ENCODE assay signal across 23 mouse cellular contexts in genomic region chr6:73228881-73229280, GRCm38 (mm10). TPM values are rescaled to one million over a fixed set of nuclear protein-coding genes. Genes with fewer than 3 reads are reported as not detected.
A peak's percentile ranks its signal among the peaks of the same experiment; 100 is the strongest.
DNase-seq lines count a peak whose midpoint lies in the region; ATAC-seq and TF ChIP-seq lines count a peak whose summit lies in the region.
"Had no signal": no experiment of that assay in that cellular context is flagged by ENCODE, and none has a peak within 500 bp of the region (broad histone marks: within the 10 kb centered on the region; RNA-seq: fewer than 3 reads in every experiment).

No protein-coding gene starts in this region.

- no peak for TF ChIP-seq POLR2A in limb, embryonic 14.5 days (IDR thresholded peaks at IDR 0.05; ENCODE audit: borderline replicate concordance, extremely low read depth, insufficient read depth, insufficient read length)

- no peak for DNase-seq in gastrocnemius, adult 2 months
- no peak for DNase-seq in gastrocnemius, adult 8-10 months (ENCODE audit: low spot score in 2 of 2)
- DNase-seq in ES-CJ7 (ENCODE audit: low read depth, low spot score), result peak; percentile 33
- DNase-seq in embryonic facial prominence, embryonic 14.5 days (ENCODE audit: low spot score), result no peak
- DNase-seq in limb, embryonic 14.5 days (ENCODE audit: low spot score), result no peak
- no peak for DNase-seq in cerebellum, postnatal 14 days
- no peak for DNase-seq in thymus, postnatal 0 days (ENCODE audit: low spot score)
- DNase-seq: cerebellum, adult 18-20 months; heart, postnatal 36 days; kidney, adult 11 months; right cerebral cortex, postnatal 14 days; thymus, postnatal 14 days had no signal

- peak overlapping the region; percentile 53 for H3K27ac ChIP-seq in gastrocnemius, adult 2 months
- peak overlapping the region; percentile 72 for H3K27ac ChIP-seq in embryonic facial prominence, embryonic 14.5 days (replicated peaks; ENCODE audit: low read depth, low read length)
- H3K27ac ChIP-seq in limb, embryonic 14.5 days (replicated peaks; ENCODE audit: low read depth, low read length), result peak overlapping the region; percentile 70; the same call in 1 of the 2 replicates
- H3K27ac ChIP-seq: forebrain, embryonic 15.5 days; hindbrain, embryonic 15.5 days; layer of hippocampus, adult 2 months; liver, embryonic 12.5 days; neural tube, embryonic 13.5 days; stomach, embryonic 15.5 days had no signal

- peaks cover 4% of the 10 kb centered on the region for H3K4me1 ChIP-seq in embryonic facial prominence, embryonic 14.5 days (ENCODE audit: control insufficient read depth, insufficient read depth, low read length)
- H3K4me1 ChIP-seq in limb, embryonic 14.5 days (ENCODE audit: control insufficient read depth, insufficient read depth, low read length), result no peaks in the 10 kb centered on the region
- H3K4me1 ChIP-seq: forebrain, embryonic 15.5 days; hindbrain, embryonic 15.5 days; neural tube, embryonic 13.5 days; stomach, embryonic 15.5 days had no signal

- ATAC-seq in embryonic facial prominence, embryonic 14.5 days (ENCODE audit: low read depth), result no peak
- ATAC-seq in limb, embryonic 14.5 days (ENCODE audit: low FRiP score, low read depth), result no peak
- ATAC-seq in inflammation-experienced regulatory T-cells, adult 6 months, result no peak
- ATAC-seq: activated CD4-positive, CD25-positive, alpha-beta regulatory T cell, adult 4 months; forebrain, embryonic 15.5 days; liver, embryonic 12.5 days had no signal

- WGBS in embryonic facial prominence, embryonic 14.5 days, result 48% methylated on average over 3 of the region's 3 CpGs
- 45% methylated on average over 3 of the region's 3 CpGs for WGBS in limb, embryonic 14.5 days

- no peaks in the 10 kb centered on the region for H3K9me3 ChIP-seq in embryonic facial prominence, embryonic 14.5 days (ENCODE audit: control insufficient read depth, low read length)
- no peaks in the 10 kb centered on the region for H3K9me3 ChIP-seq in limb, embryonic 14.5 days (ENCODE audit: control insufficient read depth, low read length)
- H3K9me3 ChIP-seq: forebrain, embryonic 15.5 days; hindbrain, embryonic 15.5 days; liver, embryonic 12.5 days; neural tube, embryonic 13.5 days; stomach, embryonic 15.5 days had no signal

- intact Hi-C loops in gastrocnemius, adult 2 months (cut with DNase I), result loop anchor here (2.0 to 5.0 kb wide), 2 partner anchors 77 to 288 kb away; no protein-coding TSS in a partner anchor

- no peaks in the 10 kb centered on the region for H3K27me3 ChIP-seq in embryonic facial prominence, embryonic 14.5 days (replicated peaks; ENCODE audit: control insufficient read depth, insufficient read depth, low read length)
- no peaks in the 10 kb centered on the region for H3K27me3 ChIP-seq in limb, embryonic 14.5 days (ENCODE audit: control insufficient read depth, insufficient read depth, low read length)
- H3K27me3 ChIP-seq: CH12.LX; forebrain, embryonic 15.5 days; hindbrain, embryonic 15.5 days; liver, embryonic 12.5 days; neural tube, embryonic 13.5 days; stomach, embryonic 15.5 days had no signal

- H3K4me2 ChIP-seq in embryonic facial prominence, embryonic 14.5 days (ENCODE audit: low read depth, low read length), result peak overlapping the region; percentile 5; the same call in 1 of the 2 replicates
- H3K4me2 ChIP-seq in limb, embryonic 14.5 days (replicated peaks; ENCODE audit: low read depth, low read length, severe bottlenecking), result no peak overlapping the region
- H3K4me2 ChIP-seq: forebrain, embryonic 15.5 days; hindbrain, embryonic 15.5 days; liver, embryonic 12.5 days; midbrain, embryonic 11.5 days; neural tube, embryonic 13.5 days; stomach, embryonic 15.5 days had no signal

- no peak overlapping the region for H3K9ac ChIP-seq in embryonic facial prominence, embryonic 14.5 days (ENCODE audit: low read depth, low read length)
- H3K9ac ChIP-seq in limb, embryonic 14.5 days (ENCODE audit: low read depth, low read length, severe bottlenecking), result no peak overlapping the region
- H3K9ac ChIP-seq: forebrain, embryonic 15.5 days; hindbrain, embryonic 15.5 days; liver, embryonic 12.5 days; neural tube, embryonic 13.5 days; stomach, embryonic 15.5 days had no signal

- no peak overlapping the region for H3K4me3 ChIP-seq in gastrocnemius, adult 2 months
- H3K4me3 ChIP-seq in embryonic facial prominence, embryonic 14.5 days (ENCODE audit: low read depth, low read length), result no peak overlapping the region
- H3K4me3 ChIP-seq in limb, embryonic 14.5 days (replicated peaks; ENCODE audit: low read length), result no peak overlapping the region
- H3K4me3 ChIP-seq: erythroblast, embryonic 14.5 days; forebrain, embryonic 15.5 days; hindbrain, embryonic 15.5 days; layer of hippocampus, adult 2 months; liver, embryonic 12.5 days; neural tube, embryonic 13.5 days; stomach, embryonic 15.5 days had no signal

- TF ChIP-seq CTCF in gastrocnemius, adult 2 months (IDR thresholded peaks at IDR 0.05), result no peak

- H3K36me3 ChIP-seq in embryonic facial prominence, embryonic 14.5 days (ENCODE audit: control insufficient read depth, insufficient read depth, low read length), result no peaks in the 10 kb centered on the region
- H3K36me3 ChIP-seq in limb, embryonic 14.5 days (ENCODE audit: control insufficient read depth, insufficient read depth, low read length), result no peaks in the 10 kb centered on the region
- H3K36me3 ChIP-seq: forebrain, embryonic 15.5 days; hindbrain, embryonic 15.5 days; liver, embryonic 12.5 days; neural tube, embryonic 13.5 days; stomach, embryonic 15.5 days had no signal

RNA-seq across cellular contexts. Expression of gene Dnah6, which starts 7.4 kb away (rescaled TPM):
- total RNA-seq in gastrocnemius, adult 2 months (2021), result under 1 TPM; 0.03 TPM
- under 1 TPM in 2 of 4 experiments, not detected in 2; 0.02 TPM for total RNA-seq in gastrocnemius, adult 8-10 months (2022)
- polyA plus RNA-seq in embryonic facial prominence, embryonic 14.5 days (2014; fragmentation: Nextera tagmentation; extraction: Ambion mirVana), result 0.07 and 0.42 TPM in 2 replicates
- polyA plus RNA-seq in limb, embryonic 14.5 days (2012; rRNA removed), result 0.03 and 0.04 TPM in 2 replicates
- 0.06 TPM in 2 replicates for polyA plus RNA-seq in limb, embryonic 14.5 days (2014; fragmentation: Nextera tagmentation; extraction: Ambion mirVana)
- polyA plus RNA-seq in inflammation-experienced regulatory T-cells, adult 6 months (2017; shearing (Covaris generic)), result under 1 TPM in 1 of 3 experiments, not detected in 2; 0.05 TPM
- polyA plus RNA-seq in thymus, postnatal 0 days (2015; fragmentation: Nextera tagmentation; extraction: Ambion mirVana), result 0.05 and 0.06 TPM in 2 replicates

RNA-seq across cellular contexts. Expression of gene Suclg1, which starts 19.3 kb away (rescaled TPM):
- 100 to 1,000 TPM; 284 to 376 TPM for total RNA-seq in gastrocnemius, adult 2 months (2021)
- 100 to 1,000 TPM; 282 to 315 (median 288) TPM for total RNA-seq in gastrocnemius, adult 8-10 months (2022)
- polyA plus RNA-seq in embryonic facial prominence, embryonic 14.5 days (2014; fragmentation: Nextera tagmentation; extraction: Ambion mirVana), result 167 and 173 TPM in 2 replicates
- polyA plus RNA-seq in limb, embryonic 14.5 days (2012; rRNA removed), result 103 and 110 TPM in 2 replicates
- polyA plus RNA-seq in limb, embryonic 14.5 days (2014; fragmentation: Nextera tagmentation; extraction: Ambion mirVana), result 162 and 166 TPM in 2 replicates
- polyA plus RNA-seq in inflammation-experienced regulatory T-cells, adult 6 months (2017; shearing (Covaris generic)), result 100 to 1,000 TPM; 115 to 129 (median 128) TPM
- 163 and 168 TPM in 2 replicates for polyA plus RNA-seq in thymus, postnatal 0 days (2015; fragmentation: Nextera tagmentation; extraction: Ambion mirVana)
